Mouse (Mus musculus): ENCODE measurements around the gene Igfbpl1. TPM values are rescaled to one million over a fixed set of nuclear protein-coding genes. Genes with fewer than 3 reads are reported as not detected.

Igfbpl1 gene
- polyA plus RNA-seq (2014; fragmentation: Illumina TruSeq; extraction: RNeasy Lipid Tissue Mini Kit (QIAGEN cat#74804); ENCODE audit: low read depth, low replicate concordance), result not detected

GRCm38 (mm10) chr4:45826275-45827040 lies at the start of gene Igfbpl1:
Gene Igfbpl1 (minus strand): TSS chr4:45826923.

DNA sequence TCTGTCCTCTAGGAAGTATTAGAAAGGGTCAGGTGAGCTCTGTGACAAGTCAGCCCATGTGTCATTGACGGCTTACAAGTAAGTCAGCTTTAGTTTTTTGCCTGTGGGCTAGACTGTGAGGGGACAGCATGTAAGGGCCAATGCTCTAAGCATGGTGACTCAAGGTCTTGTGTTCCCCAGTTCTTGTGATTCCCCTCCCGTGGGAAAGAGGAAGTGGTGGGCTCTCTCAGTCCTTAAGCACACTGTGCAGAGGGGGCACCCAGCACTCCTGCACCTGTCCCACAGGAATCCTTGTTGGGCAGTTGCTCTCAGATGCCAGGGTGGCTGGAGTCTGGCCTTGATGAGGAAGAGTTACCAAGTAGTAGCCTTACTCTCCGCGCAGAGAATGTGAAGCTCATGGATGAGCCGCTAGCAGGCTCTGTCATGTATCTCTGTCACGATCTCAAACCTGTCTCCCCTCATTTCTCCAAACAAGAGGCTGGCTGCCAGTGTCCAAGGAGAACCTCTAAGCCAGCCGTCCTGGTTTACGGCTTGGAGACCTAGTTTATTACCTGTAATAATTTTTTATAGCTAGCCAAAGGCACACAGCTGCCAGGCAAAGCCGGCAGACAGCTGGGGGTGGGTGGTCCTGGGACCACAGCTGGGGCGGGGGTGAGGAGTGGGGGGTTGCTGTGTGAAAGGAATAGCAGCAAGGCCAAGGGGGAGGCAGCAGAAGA lies 21.5 kb upstream of the Igfbpl1 start, which contains the start of gene Stra6l:
Gene Stra6l, plus strand, starts transcription at position 556 of the 716 bp plus-strand sequence.

DNA sequence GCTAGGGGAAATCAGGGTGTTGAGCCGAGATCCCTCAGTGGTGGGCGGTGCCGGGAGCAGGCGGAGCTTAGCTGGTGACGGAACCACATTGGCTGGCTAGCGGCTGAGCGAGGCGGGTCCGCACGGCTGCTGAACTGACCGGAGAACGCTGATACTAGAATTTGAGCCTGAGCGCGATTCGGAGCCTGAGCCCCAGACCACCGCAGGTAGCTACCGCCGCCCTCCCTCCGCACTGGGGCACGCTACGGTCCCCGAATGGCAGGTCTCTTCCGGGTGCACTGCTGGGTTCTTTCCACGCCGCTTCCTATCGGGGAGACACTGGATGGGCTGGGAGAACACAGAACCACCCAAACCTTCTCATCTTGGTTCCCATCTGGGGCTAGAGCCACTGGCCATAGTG lies 27.8 kb downstream of the Igfbpl1 start, which contains the start of gene Aldh1b1:
Gene Aldh1b1, plus strand, starts transcription at position 59 of the 400 bp plus-strand sequence.

Other genes with a start within 250 kb of the Igfbpl1 start
- 5.4 TPM for gene Aldh1b1, start 27.9 kb downstream of the Igfbpl1 start, polyA plus RNA-seq (2014; fragmentation: Illumina TruSeq; extraction: RNeasy Lipid Tissue Mini Kit (QIAGEN cat#74804); ENCODE audit: low read depth, low replicate concordance)
- 0.17 TPM for gene Stra6l, start 21.7 kb upstream of the Igfbpl1 start, polyA plus RNA-seq (2014; fragmentation: Illumina TruSeq; extraction: RNeasy Lipid Tissue Mini Kit (QIAGEN cat#74804); ENCODE audit: low read depth, low replicate concordance)
- 0.41 TPM for gene Ccdc180, start 63.4 kb upstream of the Igfbpl1 start, polyA plus RNA-seq (2014; fragmentation: Illumina TruSeq; extraction: RNeasy Lipid Tissue Mini Kit (QIAGEN cat#74804); ENCODE audit: low read depth, low replicate concordance)
- gene Tdrd7, start 138.4 kb upstream of the Igfbpl1 start, polyA plus RNA-seq (2014; fragmentation: Illumina TruSeq; extraction: RNeasy Lipid Tissue Mini Kit (QIAGEN cat#74804); ENCODE audit: low read depth, low replicate concordance), result 47.0 TPM
- 7.9 TPM for gene Tmod1, start 212.0 kb upstream of the Igfbpl1 start, polyA plus RNA-seq (2014; fragmentation: Illumina TruSeq; extraction: RNeasy Lipid Tissue Mini Kit (QIAGEN cat#74804); ENCODE audit: low read depth, low replicate concordance)

Data from adrenal gland, adult 10 weeks (tissue).